Mouse (Mus musculus): ENCODE data around the gene Rtkn2. TPM values are rescaled to one million over a fixed set of nuclear protein-coding genes. Genes with fewer than 3 reads are reported as not detected.

Gene Rtkn2
- polyA plus RNA-seq, 1 experiment from 2014 or later, result 6.5 TPM

- Histone ChIP-seq H3K4me2 (ENCODE audit: low read depth, low read length) (no peak overlapping the region), H3K27me3 (ENCODE audit: control insufficient read depth, insufficient read depth, low read length) (no peaks in the 10 kb centered on the region), H3K4me3 (replicated peaks; ENCODE audit: low read length) (no peak overlapping the region), H3K9ac (ENCODE audit: low read length) (no peak overlapping the region), H3K4me1 (ENCODE audit: control insufficient read depth, insufficient read depth, low read length) (peaks cover 4% of the 10 kb centered on the region; the same call in 1 of the 2 replicates), H3K9me3 (replicated peaks; ENCODE audit: control insufficient read depth, low read length) (no peaks in the 10 kb centered on the region; the same call in 1 of the 2 replicates), H3K36me3 (ENCODE audit: control insufficient read depth, insufficient read depth, low read length) (no peaks in the 10 kb centered on the region), H3K27ac (ENCODE audit: low read length) (no peak overlapping the region)
- WGBS, result 79% methylated on average over 17 of the region's 17 CpGs
- no peak for ATAC-seq (ENCODE audit: insufficient read depth, low FRiP score)
These were observed 26.0 kb downstream of the Rtkn2 start for GRCm38 (mm10) chr10:68005404-68005803.

- H3K4me3 ChIP-seq (replicated peaks; ENCODE audit: low read length), result no peak overlapping the region
- 87% methylated on average over 11 of the region's 11 CpGs for WGBS
- no peaks in the 10 kb centered on the region; the same call in 1 of the 2 replicates for H3K9me3 ChIP-seq (replicated peaks; ENCODE audit: control insufficient read depth, low read length)
- H3K27ac ChIP-seq (ENCODE audit: low read length), result no peak overlapping the region
- no peak for ATAC-seq (ENCODE audit: insufficient read depth, low FRiP score)
- H3K4me2 ChIP-seq (ENCODE audit: low read depth, low read length), result no peak overlapping the region
- H3K36me3 ChIP-seq (ENCODE audit: control insufficient read depth, insufficient read depth, low read length), result no peaks in the 10 kb centered on the region
- H3K4me1 ChIP-seq (ENCODE audit: control insufficient read depth, insufficient read depth, low read length), result peaks cover 4% of the 10 kb centered on the region; the same call in 1 of the 2 replicates
- H3K9ac ChIP-seq (ENCODE audit: low read length), result no peak overlapping the region
- no peaks in the 10 kb centered on the region for H3K27me3 ChIP-seq (ENCODE audit: control insufficient read depth, insufficient read depth, low read length)
These were observed 27.1 kb downstream of the Rtkn2 start for GRCm38 (mm10) chr10:68006491-68006890.

DNA sequence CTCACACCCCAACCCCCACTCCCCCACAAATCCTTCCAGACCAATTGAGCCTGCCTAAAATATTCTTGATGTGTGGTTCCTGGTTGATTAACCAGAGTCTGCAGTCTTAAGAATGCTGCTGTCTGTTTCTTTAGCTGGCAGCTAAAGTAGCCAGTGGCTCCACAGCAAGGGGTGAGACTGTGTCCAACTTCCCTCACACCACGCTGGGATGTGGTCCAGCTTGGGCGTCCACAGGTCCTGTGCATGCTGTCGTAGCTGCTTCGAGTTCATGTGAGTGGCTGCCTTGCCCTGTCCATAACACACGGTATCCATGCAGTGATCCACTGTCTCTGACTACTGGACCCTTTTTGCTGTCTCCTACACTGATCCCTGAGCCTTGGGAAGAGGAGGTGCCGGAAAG lies 27.7 kb downstream of the Rtkn2 start:
- Histone ChIP-seq H3K4me3 (replicated peaks; ENCODE audit: low read length) (no peak overlapping the region), H3K36me3 (ENCODE audit: control insufficient read depth, insufficient read depth, low read length) (no peaks in the 10 kb centered on the region), H3K9me3 (replicated peaks; ENCODE audit: control insufficient read depth, low read length) (no peaks in the 10 kb centered on the region; the same call in 1 of the 2 replicates), H3K27me3 (ENCODE audit: control insufficient read depth, insufficient read depth, low read length) (no peaks in the 10 kb centered on the region), H3K4me1 (ENCODE audit: control insufficient read depth, insufficient read depth, low read length) (peaks cover 4% of the 10 kb centered on the region; the same call in 1 of the 2 replicates), H3K9ac (ENCODE audit: low read length) (no peak overlapping the region), H3K4me2 (ENCODE audit: low read depth, low read length) (no peak overlapping the region), H3K27ac (ENCODE audit: low read length) (no peak overlapping the region)
- ATAC-seq (ENCODE audit: insufficient read depth, low FRiP score), result no peak
- 92% methylated on average over 6 of the region's 6 CpGs for WGBS

DNA sequence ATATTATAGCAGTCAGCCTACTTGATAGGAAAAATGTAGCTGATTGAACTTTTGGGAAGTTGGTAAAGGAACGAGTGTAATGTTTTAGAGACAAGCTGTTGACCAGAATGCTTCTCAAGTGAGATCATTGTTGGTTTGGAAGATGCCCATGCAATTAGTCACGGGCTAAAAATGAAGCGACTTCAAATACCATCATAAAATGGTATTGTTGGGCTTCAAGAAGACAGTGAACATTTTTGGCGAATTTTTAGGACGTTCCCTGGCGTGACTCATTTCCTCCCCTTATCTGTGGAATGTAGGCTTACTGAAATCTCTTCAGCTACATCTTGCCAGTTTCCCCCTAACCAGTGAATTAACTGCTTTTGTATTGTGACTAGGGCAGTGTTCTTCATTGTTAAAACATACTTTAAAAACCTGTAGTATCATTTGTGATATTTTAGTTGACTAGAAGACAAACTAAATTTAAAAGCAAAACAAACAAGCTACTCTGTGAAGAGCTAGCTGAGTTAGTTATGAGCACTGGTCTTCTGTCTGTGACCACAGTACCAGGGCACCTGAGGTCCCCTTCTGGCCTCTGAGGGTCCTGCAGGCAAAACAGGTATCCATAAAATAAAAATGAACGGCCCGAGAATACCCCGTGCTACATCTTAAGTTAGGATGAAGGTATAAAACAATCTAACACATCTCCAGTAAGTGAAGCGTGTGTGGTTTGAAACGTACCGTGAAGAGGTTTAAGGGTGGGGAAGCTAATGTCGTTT lies 29.0 kb downstream of the Rtkn2 start:
- WGBS, result 72% methylated on average over 13 of the region's 13 CpGs
- Histone ChIP-seq H3K9me3 (replicated peaks; ENCODE audit: control insufficient read depth, low read length) (no peaks in the 10 kb centered on the region; the same call in 1 of the 2 replicates), H3K9ac (ENCODE audit: low read length) (no peak overlapping the region), H3K27ac (ENCODE audit: low read length) (no peak overlapping the region), H3K27me3 (ENCODE audit: control insufficient read depth, insufficient read depth, low read length) (no peaks in the 10 kb centered on the region), H3K36me3 (ENCODE audit: control insufficient read depth, insufficient read depth, low read length) (no peaks in the 10 kb centered on the region), H3K4me2 (ENCODE audit: low read depth, low read length) (no peak overlapping the region), H3K4me3 (replicated peaks; ENCODE audit: low read length) (no peak overlapping the region), H3K4me1 (ENCODE audit: control insufficient read depth, insufficient read depth, low read length) (peaks cover 4% of the 10 kb centered on the region; the same call in 1 of the 2 replicates)
- ATAC-seq (ENCODE audit: insufficient read depth, low FRiP score), result no peak

DNA sequence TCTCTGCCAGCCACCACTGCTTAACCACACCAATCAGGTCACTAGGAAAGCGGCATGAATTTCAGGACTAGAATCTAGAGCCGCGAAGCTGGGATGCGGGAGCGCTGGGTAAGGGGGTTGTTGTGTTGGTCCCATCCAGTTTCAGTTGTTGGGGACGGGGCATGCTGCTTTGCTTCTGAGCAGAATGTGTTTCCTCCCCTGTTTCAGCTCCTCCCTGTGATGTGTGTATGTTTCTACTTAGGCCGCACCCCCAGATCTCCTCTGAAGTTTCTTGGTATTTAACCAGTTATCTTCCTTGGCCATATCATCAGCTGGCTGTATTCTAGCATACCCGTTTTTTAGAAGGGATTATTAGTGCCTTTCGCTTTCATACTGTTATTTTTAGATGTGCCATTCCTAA lies 29.9 kb downstream of the Rtkn2 start:
- no peak for ATAC-seq (ENCODE audit: insufficient read depth, low FRiP score)
- Histone ChIP-seq H3K9me3 (replicated peaks; ENCODE audit: control insufficient read depth, low read length) (no peaks in the 10 kb centered on the region; the same call in 1 of the 2 replicates), H3K9ac (ENCODE audit: low read length) (no peak overlapping the region), H3K4me2 (ENCODE audit: low read depth, low read length) (no peak overlapping the region), H3K4me1 (ENCODE audit: control insufficient read depth, insufficient read depth, low read length) (peaks cover 4% of the 10 kb centered on the region; the same call in 1 of the 2 replicates), H3K36me3 (ENCODE audit: control insufficient read depth, insufficient read depth, low read length) (no peaks in the 10 kb centered on the region), H3K27ac (ENCODE audit: low read length) (no peak overlapping the region), H3K4me3 (replicated peaks; ENCODE audit: low read length) (no peak overlapping the region), H3K27me3 (ENCODE audit: control insufficient read depth, insufficient read depth, low read length) (no peaks in the 10 kb centered on the region)
- 85% methylated on average over 9 of the region's 9 CpGs for WGBS

DNA sequence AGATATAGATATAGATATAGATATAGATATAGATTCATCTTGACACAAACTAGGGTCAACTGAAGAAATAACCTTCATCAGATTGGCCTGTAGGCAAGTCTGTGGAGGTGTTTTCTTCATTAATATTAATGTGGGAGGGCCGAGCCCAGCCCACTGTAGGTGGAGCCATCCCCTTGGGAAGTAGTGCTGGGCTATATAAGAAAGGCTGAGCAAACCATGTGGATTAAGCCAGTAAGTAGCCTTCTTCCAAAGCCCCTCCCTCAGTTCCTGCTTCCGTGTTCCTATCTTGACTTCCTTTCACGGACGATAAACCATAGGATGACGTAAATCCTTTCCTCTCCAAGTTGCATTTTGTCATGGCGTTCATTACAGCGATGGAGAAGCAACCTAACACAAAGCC lies 30.5 kb downstream of the Rtkn2 start:
- no peak overlapping the region for H3K4me2 ChIP-seq (ENCODE audit: low read depth, low read length)
- no peak for ATAC-seq (ENCODE audit: insufficient read depth, low FRiP score)
- no peaks in the 10 kb centered on the region for H3K27me3 ChIP-seq (ENCODE audit: control insufficient read depth, insufficient read depth, low read length)
- no peak overlapping the region for H3K4me3 ChIP-seq (replicated peaks; ENCODE audit: low read length)
- 95% methylated on average over 7 of the region's 7 CpGs for WGBS
- peaks cover 2% of the 10 kb centered on the region; the same call in 1 of the 2 replicates for H3K4me1 ChIP-seq (ENCODE audit: control insufficient read depth, insufficient read depth, low read length)
- H3K36me3 ChIP-seq (ENCODE audit: control insufficient read depth, insufficient read depth, low read length), result no peaks in the 10 kb centered on the region
- H3K9me3 ChIP-seq (replicated peaks; ENCODE audit: control insufficient read depth, low read length), result no peaks in the 10 kb centered on the region; the same call in 1 of the 2 replicates
- no peak overlapping the region for H3K27ac ChIP-seq (ENCODE audit: low read length)
- no peak overlapping the region for H3K9ac ChIP-seq (ENCODE audit: low read length)

DNA sequence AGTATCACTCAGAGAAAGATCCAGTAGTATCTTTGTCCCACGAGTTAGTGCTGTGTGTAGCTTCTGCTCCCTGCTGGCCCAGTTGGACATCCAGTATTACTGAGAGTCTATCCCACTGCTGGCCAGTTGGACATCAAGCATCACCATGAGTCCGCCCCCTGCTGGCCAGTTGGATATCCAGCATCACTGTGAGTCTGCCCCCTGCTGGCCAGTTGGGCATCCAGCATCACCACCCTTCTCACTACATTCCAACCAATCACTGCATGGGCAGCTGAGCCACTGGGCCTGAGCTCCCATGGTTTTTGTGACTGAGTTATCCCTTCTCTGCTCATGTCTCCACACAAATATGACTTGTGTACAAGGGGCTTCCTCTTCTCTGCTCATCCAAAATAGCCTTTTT lies 33.8 kb downstream of the Rtkn2 start:
- no peaks in the 10 kb centered on the region for H3K4me1 ChIP-seq (ENCODE audit: control insufficient read depth, insufficient read depth, low read length)
- no peak for ATAC-seq (ENCODE audit: insufficient read depth, low FRiP score)
- 83% methylated on average over 2 of the region's 2 CpGs for WGBS
- no peak overlapping the region for H3K27ac ChIP-seq (ENCODE audit: low read length)
- no peak overlapping the region for H3K4me3 ChIP-seq (replicated peaks; ENCODE audit: low read length)
- no peak overlapping the region for H3K4me2 ChIP-seq (ENCODE audit: low read depth, low read length)
- no peaks in the 10 kb centered on the region; the same call in 1 of the 2 replicates for H3K9me3 ChIP-seq (replicated peaks; ENCODE audit: control insufficient read depth, low read length)
- no peaks in the 10 kb centered on the region for H3K36me3 ChIP-seq (ENCODE audit: control insufficient read depth, insufficient read depth, low read length)
- H3K27me3 ChIP-seq (ENCODE audit: control insufficient read depth, insufficient read depth, low read length), result no peaks in the 10 kb centered on the region
- no peak overlapping the region for H3K9ac ChIP-seq (ENCODE audit: low read length)

GRCm38 (mm10) chr10:68020755-68021154 lies 41.4 kb downstream of the Rtkn2 start:
- Histone ChIP-seq H3K9me3 (replicated peaks; ENCODE audit: control insufficient read depth, low read length) (no peaks in the 10 kb centered on the region; the same call in 1 of the 2 replicates), H3K36me3 (ENCODE audit: control insufficient read depth, insufficient read depth, low read length) (no peaks in the 10 kb centered on the region), H3K9ac (ENCODE audit: low read length) (no peak overlapping the region), H3K27ac (ENCODE audit: low read length) (no peak overlapping the region), H3K4me3 (replicated peaks; ENCODE audit: low read length) (no peak overlapping the region), H3K27me3 (ENCODE audit: control insufficient read depth, insufficient read depth, low read length) (no peaks in the 10 kb centered on the region), H3K4me2 (ENCODE audit: low read depth, low read length) (no peak overlapping the region), H3K4me1 (ENCODE audit: control insufficient read depth, insufficient read depth, low read length) (no peaks in the 10 kb centered on the region)
- WGBS, result 88% methylated on average over 2 of the region's 2 CpGs
- no peak for ATAC-seq (ENCODE audit: insufficient read depth, low FRiP score)

- Histone ChIP-seq H3K9ac (ENCODE audit: low read length) (no peak overlapping the region), H3K4me1 (ENCODE audit: control insufficient read depth, insufficient read depth, low read length) (no peaks in the 10 kb centered on the region), H3K27me3 (ENCODE audit: control insufficient read depth, insufficient read depth, low read length) (no peaks in the 10 kb centered on the region), H3K9me3 (replicated peaks; ENCODE audit: control insufficient read depth, low read length) (no peaks in the 10 kb centered on the region), H3K4me3 (replicated peaks; ENCODE audit: low read length) (no peak overlapping the region), H3K36me3 (ENCODE audit: control insufficient read depth, insufficient read depth, low read length) (no peaks in the 10 kb centered on the region), H3K27ac (ENCODE audit: low read length) (no peak overlapping the region), H3K4me2 (ENCODE audit: low read depth, low read length) (no peak overlapping the region)
- no peak for ATAC-seq (ENCODE audit: insufficient read depth, low FRiP score)
- WGBS, result 79% methylated on average over 3 of the region's 3 CpGs
These were observed 46.3 kb downstream of the Rtkn2 start for GRCm38 (mm10) chr10:68025660-68026059.

Data from stomach, embryonic 16.5 days (tissue).